Mouse (Mus musculus) kidney, adult 2 months (tissue): Measurements from ENCODE around the gene Blzf1.

Experiments used
- CTCF ChIP-seq: fragments of 200-500 bp; conservative IDR thresholded peaks from 2 replicates; pipeline ENCODE4 v1.5.1; 2011; ENCODE audit warnings: low read depth, mild to moderate bottlenecking, control low read depth, low read length, moderate library complexity, mixed read lengths; ENCODE audit not compliant: insufficient read depth, insufficient read length
- POLR2A ChIP-seq: fragments of 200-500 bp; IDR thresholded peaks from one replicate; pipeline ENCODE4 v1.6.1; 2011; ENCODE audit warnings: low read depth, low read length, control low read depth

GRCm38 (mm10) chr1:164327764-164328163 is 20.5 kb upstream of the Blzf1 start:
- TF ChIP-seq CTCF (no peak), POLR2A (no peak)
